Mouse (Mus musculus) gonadal fat pad, adult 2 months (tissue): ENCODE measurements around the gene Pdgfd. TPM values are rescaled to one million over a fixed set of nuclear protein-coding genes. Genes with fewer than 3 reads are reported as not detected.

ENCODE experiments used
- DNase-seq: peaks from one replicate; pipeline ENCODE4 v3.0.0-alpha.2; 2012; ENCODE audit warnings: low read depth
- polyA plus RNA-seq: library from polyadenylated mRNA; depleted of rRNA; stranded (reverse); fragments of >200 nt; gene quantifications from 2 replicates; pipeline ENCODE4 v1.2.3, GENCODE M21; 2012; rRNA removed

The Pdgfd gene
- polyA plus RNA-seq, 1 experiment, result 9.6 TPM

DNA sequence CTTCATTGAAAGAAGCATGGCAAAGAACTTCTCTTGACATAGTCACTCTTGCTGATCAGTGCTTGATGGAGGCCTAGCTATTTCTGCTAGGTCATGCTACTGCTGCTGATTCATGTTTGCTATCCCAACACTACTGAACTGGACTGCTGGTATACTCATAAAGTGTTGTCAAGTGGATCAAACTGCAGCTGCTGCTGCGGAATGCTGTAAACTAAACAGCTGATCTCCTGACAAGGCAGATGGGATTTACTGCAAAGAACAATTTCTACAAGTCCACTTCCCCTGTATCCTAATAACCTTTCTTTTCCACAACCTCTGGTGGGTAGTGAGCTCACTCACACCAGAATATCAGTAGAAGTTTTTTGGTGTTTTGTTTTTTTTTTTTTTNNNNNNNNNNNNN lies 148.7 kb downstream of the Pdgfd start:
- no peak for DNase-seq

DNA sequence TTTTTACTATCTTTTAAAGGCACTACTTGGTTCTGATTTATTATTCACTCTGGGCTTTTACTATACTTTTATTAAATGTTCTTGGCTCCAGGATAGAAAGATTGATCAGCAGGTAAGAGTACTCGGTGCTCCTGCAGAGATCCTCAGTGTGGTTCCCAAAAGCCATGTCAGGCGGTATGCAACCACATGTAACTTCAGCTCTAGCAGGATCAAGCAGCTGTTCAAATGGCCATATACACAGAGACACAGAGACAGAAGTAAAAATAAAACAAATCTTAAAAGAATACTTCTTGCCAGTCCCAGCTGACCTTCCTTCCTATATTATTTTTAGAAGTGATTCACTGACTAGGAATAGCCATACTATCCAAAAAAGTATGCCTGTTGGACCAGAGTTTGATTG lies 157.0 kb downstream of the Pdgfd start:
- DNase-seq, result no peak

DNA sequence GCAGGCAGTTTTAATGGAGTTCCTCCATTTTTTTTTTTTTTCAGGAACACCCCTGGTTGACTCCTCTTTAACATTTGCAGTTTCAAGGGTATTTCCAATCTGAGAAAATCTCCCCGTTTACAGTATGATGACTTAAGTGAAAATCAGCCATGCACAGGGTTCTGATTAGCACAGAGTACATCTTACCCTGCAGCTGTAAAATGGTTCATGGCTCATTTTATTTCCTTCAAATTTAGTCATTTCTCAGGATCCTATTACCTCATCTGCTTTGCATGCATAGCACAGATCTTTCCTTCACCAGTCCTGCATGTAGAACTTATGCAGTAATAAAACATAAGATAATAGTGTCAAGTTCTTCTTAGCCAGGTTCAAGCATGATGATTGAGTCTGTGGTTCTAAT lies 165.1 kb downstream of the Pdgfd start:
- no peak for DNase-seq

DNA sequence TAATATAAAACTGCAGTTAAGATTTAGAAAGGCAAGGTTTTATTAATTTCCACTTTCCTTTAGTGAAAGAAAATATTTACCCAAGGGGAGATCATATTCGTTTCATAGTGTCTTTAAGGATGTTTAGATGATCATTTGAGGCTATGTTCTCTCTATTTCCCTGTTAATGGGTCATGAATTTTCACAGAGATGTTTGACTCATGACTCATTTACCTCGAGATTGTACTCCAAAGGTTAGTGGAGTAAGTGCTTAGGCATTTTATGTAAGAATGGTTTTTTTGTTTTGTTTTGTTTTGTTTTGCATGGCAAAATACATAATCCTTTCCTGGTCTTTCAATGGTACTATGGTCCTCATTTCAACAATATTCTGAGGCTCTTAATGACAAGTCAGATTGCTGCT lies 167.9 kb downstream of the Pdgfd start:
- DNase-seq, result no peak

DNA sequence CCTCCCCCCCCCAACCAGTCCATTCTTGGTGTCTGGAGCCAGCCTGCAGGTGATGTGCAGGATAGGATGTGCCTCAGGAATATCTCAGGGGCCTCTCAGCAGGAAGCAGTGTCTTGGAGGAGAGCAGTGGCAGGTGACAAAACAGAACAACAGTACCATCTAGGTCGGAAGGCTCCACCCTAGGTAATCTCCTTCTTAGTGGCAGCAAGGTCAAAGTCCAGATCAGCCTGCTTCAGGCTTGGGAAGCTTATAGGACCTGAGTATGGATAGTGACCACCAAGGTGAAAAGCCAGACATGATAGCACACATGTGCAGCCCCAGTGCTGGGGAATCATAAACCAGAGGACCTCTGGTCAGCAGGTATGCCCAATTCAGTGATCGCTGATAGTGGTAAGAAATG lies 169.5 kb downstream of the Pdgfd start:
- DNase-seq, result no peak

DNA sequence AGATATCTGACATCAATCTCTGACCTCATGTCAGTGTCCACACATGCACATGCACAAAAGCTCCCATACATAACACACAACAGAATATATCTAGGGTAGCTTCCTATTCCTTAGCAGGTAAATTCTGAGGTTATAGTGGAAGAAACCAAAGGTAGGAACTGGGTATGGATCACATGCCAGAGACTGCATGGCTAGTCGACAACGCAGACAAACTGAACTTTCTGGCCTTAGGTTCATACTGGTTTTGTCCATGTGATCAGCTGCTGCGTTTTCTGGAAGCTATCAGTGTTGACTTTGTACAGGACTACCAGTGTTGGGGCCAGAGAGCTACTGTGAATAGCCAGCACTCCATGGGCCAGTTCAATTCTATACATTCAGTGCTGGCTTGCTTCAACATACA lies 170.0 kb downstream of the Pdgfd start:
- DNase-seq, result no peak

DNA sequence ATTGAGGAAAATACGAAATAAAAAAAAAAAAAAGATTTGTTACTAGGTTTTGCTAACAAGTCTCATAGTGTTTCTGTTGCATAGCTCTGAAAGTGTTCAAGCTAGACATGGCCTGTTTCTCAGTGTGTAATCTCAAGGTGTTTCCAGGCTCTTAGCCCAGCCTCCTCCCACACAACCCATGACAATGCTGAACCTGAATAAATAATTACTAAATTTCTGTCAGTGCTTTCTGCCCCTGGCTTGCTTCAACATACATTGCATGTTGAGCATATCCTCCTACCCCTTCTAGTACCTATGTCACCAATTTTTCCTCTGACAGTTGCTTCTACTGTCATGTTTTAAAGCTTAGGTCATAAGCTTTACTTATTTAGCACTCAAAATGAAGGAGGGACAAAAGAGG lies 171.0 kb downstream of the Pdgfd start:
- DNase-seq, result peak; percentile 66

DNA sequence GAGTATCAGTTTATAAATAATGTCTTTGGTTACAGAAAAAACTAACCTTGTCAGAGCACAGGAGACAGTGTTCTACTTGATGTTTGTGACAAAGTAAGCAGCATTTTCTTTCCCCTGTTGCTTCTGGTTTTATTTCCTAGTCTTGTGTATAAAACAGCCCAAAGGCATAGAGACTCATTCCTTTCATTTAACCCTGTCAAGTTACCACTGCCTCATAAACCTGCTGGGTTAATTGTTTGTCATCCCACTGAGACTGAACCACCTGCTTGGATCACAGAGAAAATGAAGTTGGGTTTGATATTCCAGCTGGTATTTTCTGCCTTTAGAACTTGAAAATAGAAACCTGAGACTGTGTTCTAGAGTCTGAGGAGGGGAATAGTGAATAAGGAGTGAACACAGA lies 172.4 kb downstream of the Pdgfd start:
- no peak for DNase-seq

DNA sequence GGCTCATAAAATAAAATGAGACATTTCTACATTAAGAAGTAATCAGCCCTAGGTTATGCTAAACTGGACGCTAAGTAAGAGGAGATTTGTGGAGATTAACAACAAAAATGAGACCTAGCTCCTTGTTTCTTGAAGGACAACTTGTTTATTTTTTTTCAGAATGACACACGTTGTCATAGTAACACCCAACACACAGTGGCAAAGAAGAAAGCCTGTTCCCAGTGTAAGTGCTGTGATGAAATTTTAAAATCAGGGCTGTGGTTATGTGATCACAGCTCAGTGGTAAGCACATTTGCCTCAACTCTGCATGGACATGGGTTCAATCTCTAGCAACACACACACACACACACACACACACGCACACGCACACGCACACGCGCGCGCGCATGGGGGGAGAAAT lies 174.5 kb downstream of the Pdgfd start:
- no peak for DNase-seq

DNA sequence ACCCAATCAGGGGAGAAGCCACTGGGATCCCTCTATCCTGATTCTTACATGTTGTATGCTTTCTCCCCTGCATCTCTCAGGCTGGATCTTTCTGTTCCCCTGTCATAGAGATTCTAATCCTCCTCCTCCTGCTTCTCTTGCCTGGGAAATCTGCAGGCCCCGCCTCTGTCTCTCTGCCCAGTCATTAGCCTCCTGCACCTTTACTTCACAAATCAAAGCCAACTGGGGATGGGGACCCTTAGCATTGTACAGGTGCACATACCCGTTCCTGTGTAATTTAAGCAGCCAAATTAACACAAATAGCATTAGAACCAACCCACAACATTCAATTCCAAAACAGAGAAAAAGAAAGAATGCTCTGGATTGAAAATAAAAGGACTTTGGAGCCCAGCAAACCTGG lies 176.1 kb downstream of the Pdgfd start:
- DNase-seq, result no peak

DNA sequence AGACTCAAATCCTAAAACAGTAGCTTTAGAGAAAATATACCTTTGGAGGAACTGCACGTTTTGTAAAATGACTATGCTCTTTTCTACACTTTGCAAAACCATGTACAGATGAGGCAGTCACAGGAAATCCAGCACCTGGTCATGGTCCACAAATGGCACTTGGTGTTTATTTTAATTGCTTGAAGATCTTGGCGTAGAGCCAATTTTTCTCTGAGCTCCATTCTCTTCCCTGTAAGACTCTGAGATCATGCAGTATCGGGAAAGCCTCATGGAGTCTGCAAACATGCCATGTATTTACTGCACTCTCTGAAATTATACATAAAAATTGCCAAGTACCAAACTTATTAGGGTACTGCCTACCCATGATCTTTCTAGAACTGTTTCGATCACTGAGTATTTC lies 176.5 kb downstream of the Pdgfd start:
- no peak for DNase-seq

DNA sequence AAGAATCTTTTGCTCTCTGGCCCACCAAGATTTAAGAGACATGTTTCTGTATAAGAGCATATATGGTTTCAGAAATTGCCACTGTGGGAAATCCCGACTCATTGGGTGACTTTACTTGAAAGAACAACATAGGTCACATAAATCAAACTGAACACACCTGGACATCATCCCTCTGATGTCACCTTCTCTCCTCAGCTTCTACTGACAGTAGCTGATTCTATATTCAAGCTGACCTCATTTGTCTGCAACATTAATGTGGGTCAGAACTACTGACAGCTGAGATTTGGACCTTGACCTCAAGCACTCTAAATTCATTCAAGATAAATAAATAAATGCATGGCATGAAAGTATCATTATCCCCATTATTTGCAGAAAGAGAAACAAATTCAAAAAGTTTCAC lies 177.0 kb downstream of the Pdgfd start:
- DNase-seq, result no peak

DNA sequence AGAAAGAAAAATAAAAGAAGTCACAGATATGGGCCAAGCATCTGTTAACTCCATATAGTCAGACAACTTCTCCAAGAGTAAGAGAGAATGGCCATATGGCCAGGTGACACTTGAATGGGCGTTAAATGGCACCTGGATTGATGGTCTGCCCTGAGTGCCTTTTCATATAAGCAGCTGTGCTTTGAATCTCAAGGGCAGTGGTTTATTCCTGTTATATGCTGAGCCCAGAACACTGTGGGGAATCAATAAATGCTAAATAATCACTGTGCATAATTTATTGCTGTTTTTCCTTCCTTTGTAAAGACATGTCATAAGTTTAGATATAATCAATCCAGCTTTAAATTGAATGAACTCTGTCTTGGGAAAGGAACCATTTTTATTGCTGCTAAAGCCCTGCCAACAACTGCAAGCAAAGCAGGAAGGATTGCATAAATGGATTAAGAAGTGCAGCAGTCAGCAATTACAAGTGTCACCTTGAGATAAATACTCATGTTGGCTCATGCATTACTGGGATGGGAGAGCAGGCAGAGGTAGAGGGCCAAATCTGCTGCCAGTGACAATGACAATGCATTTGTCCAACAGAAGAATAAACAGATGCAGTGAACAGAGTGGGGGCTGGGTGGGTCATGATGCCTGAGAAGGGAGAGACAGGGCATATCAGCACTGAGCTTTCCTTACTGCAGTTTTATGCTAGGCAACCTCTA lies 185.0 kb downstream of the Pdgfd start:
- DNase-seq, result peak; percentile 72

DNA sequence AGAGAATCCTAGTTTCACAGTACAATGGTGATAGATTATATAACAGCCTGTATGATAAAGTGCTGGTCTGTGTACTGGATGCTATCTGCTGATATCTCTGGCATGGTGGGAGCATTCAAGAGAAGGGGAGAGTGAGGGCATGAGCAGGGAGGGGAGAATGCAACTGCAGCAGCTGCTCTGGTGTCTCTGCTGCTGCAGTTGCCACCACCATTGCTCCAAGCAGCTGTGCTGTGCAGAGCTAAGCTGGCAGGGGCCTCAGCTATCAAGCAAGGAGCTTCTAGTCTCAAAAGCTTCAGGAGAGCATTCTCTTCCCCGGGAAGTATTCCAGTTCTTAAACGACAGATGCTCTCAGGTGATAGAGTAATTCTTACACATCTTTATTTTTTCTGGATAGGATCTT lies 192.4 kb downstream of the Pdgfd start:
- no peak for DNase-seq

DNA sequence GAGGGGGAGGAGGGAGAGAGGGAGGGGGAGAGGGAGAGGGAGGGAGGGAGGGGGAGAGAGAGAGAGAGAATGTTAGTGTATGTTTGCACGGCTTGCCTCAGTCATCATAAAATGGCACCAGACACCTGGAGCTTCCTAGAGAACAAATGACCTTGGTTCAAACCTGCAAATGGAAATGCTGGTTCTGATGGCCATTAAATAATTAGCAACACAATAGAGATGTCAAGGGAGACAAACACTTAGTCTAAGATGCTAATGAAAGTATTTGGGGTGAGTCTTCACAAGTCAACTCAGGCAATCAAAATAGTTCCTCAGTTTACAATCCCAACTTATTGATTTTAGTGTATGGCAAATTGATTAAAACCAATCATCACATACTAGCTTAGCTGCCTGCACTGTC lies 198.2 kb downstream of the Pdgfd start:
- DNase-seq, result no peak

DNA sequence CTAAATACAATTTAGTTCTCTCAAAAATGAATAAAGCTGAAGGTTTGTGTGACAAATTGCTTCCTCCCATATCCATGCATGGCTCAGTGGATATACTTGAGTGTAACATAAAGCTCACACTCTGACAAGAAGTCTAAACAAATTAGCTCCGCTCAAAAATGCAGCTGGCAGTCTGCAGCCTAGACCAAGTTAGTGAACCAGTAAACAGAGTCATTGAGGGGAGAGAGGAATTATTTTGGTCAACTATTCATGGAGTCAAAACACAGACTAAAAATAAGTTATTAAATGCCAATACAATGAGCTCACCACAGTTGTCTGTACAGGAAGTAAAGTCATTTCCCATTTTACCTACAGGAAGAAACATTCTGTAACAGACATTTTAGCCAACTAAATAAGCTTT lies 233.4 kb downstream of the Pdgfd start:
- no peak for DNase-seq

DNA sequence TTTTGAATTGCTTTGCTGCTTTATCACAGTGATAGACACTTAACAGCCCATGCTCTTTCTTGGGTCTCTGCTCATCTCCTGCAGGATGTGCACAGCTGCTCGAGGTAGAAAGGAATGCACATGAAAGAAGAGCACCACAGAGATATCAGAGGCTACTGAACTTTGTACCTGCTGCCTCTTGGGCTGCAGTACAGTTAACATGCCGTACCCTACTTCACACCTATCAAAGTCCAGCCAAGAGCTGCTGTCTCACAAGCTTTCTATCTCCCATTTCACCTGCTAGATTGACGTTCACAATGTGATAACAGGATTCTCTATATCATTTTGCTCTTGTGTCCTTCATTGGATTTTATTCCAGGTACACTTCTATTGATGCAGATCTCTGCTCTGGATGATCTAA lies 238.2 kb downstream of the Pdgfd start:
- no peak for DNase-seq

DNA sequence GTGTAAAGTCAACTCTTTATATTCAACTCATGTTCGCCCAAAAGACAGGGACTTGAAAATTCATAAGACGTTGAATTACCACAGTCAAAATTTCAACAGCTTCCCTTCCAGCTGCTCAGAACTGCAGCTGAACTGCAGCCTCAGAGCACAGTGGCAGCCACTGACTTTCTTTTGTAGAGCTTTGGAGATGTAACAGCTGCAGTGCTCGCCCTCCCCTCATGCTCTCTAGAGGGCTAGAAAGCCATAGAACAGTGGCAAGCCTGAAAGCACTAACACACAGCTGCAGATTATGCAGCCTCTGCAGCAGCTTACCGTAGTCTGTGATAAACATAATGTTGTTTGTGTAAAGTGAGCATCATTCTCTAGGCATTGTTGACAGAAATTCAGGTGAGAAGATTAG lies 239.6 kb downstream of the Pdgfd start:
- DNase-seq, result no peak

DNA sequence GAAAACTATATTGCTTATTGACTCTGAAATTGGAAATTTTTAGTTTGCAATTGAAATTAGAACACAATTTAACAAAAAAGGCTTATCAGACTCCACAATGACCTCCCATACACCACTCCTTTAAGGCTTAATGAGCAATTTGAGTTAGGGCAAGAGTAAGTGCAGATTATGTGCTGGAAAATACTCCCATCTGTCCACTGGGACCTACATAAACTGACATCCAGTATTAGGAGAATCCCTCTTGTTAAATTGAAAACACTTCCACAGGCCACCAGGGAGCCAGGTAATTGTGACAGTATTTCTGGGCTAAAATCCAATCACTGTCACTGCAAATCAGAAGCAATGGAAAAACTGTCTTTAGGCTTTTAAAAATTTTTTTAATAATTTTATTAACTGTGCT lies 256.2 kb downstream of the Pdgfd start:
- no peak for DNase-seq

Other genes with a start within 250 kb of the Pdgfd start
- gene Ddi1, start 101.3 kb downstream of the Pdgfd start, polyA plus RNA-seq, result 0.08 and 0.10 TPM in 2 replicates